Mouse (Mus musculus) lung, postnatal 0 days (tissue): ENCODE data around the gene Garnl3. TPM values are rescaled to one million over a fixed set of nuclear protein-coding genes. Genes with fewer than 3 reads are reported as not detected.
A peak's percentile ranks its signal among the peaks of the same experiment; 100 is the strongest.

Source experiments
- ATAC-seq: fragments of 200-750 bp; cut with Nextera tagmentation; 2 replicates; pipeline ENCODE4 v1.8.0; 2017; ENCODE audit warnings: moderate library complexity
- DNase-seq: peaks from one replicate; pipeline ENCODE4 v3.0.0-alpha.2; 2016; ENCODE audit warnings: low spot score
- H3K27ac ChIP-seq: fragments of 300-500 bp; sonication (generic); 2 replicates; pipeline ENCODE4 v1.5.1; 2014; ENCODE audit warnings: antibody characterized with exemption, mild to moderate bottlenecking, low read length, mixed read lengths
- H3K27me3 ChIP-seq: fragments of 300-500 bp; sonication (generic); replicated peaks from 2 replicates; pipeline ENCODE4 v1.6.1; 2014; ENCODE audit warnings: low read length, mixed read lengths; ENCODE audit not compliant: insufficient read depth
- H3K36me3 ChIP-seq: fragments of 300-500 bp; sonication (generic); 2 replicates; pipeline ENCODE4 v1.6.1; 2014; ENCODE audit warnings: low read length, mixed read lengths; ENCODE audit not compliant: insufficient read depth
- H3K4me1 ChIP-seq: fragments of 300-500 bp; sonication (generic); 2 replicates; pipeline ENCODE4 v1.6.1; 2014; ENCODE audit warnings: antibody characterized with exemption, low read depth, low read length, mixed read lengths; ENCODE audit not compliant: insufficient read depth
- H3K4me2 ChIP-seq: fragments of 300-500 bp; sonication (generic); replicated peaks from 2 replicates; pipeline ENCODE4 v1.6.1; 2014; ENCODE audit warnings: low read depth, mild to moderate bottlenecking, low read length, moderate library complexity, mixed read lengths
- H3K4me3 ChIP-seq: fragments of 300-500 bp; sonication (generic); 2 replicates; pipeline ENCODE4 v1.5.1; 2014; ENCODE audit warnings: low read depth, low read length
- H3K9ac ChIP-seq: fragments of 300-500 bp; sonication (generic); replicated peaks from 2 replicates; pipeline ENCODE4 v1.6.1; 2014; ENCODE audit warnings: low read depth, mild to moderate bottlenecking
- H3K9me3 ChIP-seq: fragments of 300-500 bp; sonication (generic); 2 replicates; pipeline ENCODE4 v1.6.1; 2016; ENCODE audit warnings: low read length, mixed read lengths
- CTCF ChIP-seq: IDR thresholded peaks from 2 replicates; pipeline ENCODE4 v1.5.1; 2016; ENCODE audit warnings: antibody characterized with exemption, mild to moderate bottlenecking
- EP300 ChIP-seq: IDR thresholded peaks from 2 replicates; pipeline ENCODE4 v1.6.1; 2016; ENCODE audit warnings: antibody characterized with exemption, mild to moderate bottlenecking, control low read depth
- WGBS: fragments of 180-500 bp; shearing (Covaris S2); extraction: QIAGEN DNeasy Blood & Tissue Kit; methylation state at CpG from one replicate; pipeline ENCODE4 v1.1.7; 2014; 5-methylcytosine and 5-hydroxymethylcytosine counted together
- polyA plus RNA-seq: library from polyadenylated mRNA; unstranded; fragments of >200 nt; fragmentation: Nextera tagmentation; extraction: Ambion mirVana; gene quantifications from 2 replicates; pipeline ENCODE4 v1.2.1, GENCODE M21; 2015

The Garnl3 gene
- polyA plus RNA-seq, 1 experiment from 2014 or later, result 5.9 TPM

DNA sequence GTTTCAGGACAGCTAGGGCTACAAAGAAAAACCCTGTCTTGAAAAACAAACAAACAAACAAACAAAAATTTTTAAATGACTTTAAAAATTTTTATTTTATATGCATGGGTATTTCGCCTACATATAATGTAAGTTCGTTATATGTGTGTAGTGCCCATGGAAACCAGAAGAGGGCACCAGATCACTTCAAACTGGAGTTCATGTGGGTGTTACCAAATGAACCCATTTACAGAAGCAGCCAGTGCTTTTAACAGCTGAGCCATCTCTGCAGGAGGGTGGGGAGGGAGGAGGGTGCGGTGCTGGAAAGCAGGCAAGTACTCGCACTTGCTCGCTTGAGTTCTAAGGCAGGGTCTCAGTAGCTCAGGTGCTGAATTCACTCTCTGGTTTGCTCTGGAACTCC, 192.0 kb downstream of the Garnl3 start:
- no peak overlapping the region for H3K9ac ChIP-seq
- 73% methylated on average over 5 of the region's 5 CpGs for WGBS
- 0 out of 2 replicates have a peak, but pooled peaks have one; percentile 19 for ATAC-seq

DNA sequence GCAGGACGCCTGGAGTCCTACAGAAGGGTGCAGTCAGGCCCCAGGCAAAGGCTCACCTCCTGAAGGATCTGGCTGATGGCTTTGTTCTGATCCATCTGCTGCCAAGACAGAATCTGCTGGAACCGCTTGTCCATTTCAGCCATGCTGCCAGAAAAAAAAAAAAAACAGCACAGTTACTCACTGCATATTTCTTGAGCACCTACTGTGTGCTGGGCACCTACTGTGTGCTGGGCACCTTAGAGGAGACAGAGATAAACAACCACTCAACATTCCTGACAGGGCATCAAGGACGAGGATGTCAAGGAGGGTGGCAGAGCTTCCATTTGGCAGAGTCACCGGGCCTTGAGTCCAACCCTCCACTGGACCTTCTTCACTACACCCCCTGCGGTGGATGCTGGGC, 192.7 kb downstream of the Garnl3 start:
- no peak for ATAC-seq
- no peak for DNase-seq
- Histone ChIP-seq H3K4me2 (no peak overlapping the region), H3K4me1 (no peaks in the 10 kb centered on the region), H3K36me3 (0 out of 2 replicates have a peak, but pooled peaks cover 7% of the 10 kb centered on the region), H3K27me3 (no peaks in the 10 kb centered on the region), H3K9ac (no peak overlapping the region), H3K4me3 (no peak overlapping the region), H3K27ac (no peak overlapping the region), H3K9me3 (no peaks in the 10 kb centered on the region)
- TF ChIP-seq CTCF (no peak), EP300 (no peak)
- 86% methylated on average over 5 of the region's 5 CpGs for WGBS

More for the DNA sequence above, 192.0 kb downstream of the Garnl3 start:
- no peaks in the 10 kb centered on the region for H3K4me1 ChIP-seq
- TF ChIP-seq CTCF (peak; percentile 72), EP300 (no peak)
- H3K27me3 ChIP-seq, result no peaks in the 10 kb centered on the region
- H3K27ac ChIP-seq, result no peak overlapping the region
- DNase-seq, result peak; percentile 64
- H3K4me3 ChIP-seq, result no peak overlapping the region
- no peaks in the 10 kb centered on the region for H3K9me3 ChIP-seq
- no peak overlapping the region for H3K4me2 ChIP-seq
- 0 out of 2 replicates have a peak, but pooled peaks cover 8% of the 10 kb centered on the region for H3K36me3 ChIP-seq

Other genes starting within 250 kb of the Garnl3 start
- gene Rpl12, start 170.1 kb downstream of the Garnl3 start, polyA plus RNA-seq, result 78.4 and 82.5 TPM in 2 replicates
- gene Lrsam1, start 170.0 kb downstream of the Garnl3 start, polyA plus RNA-seq, result 5.8 and 6.3 TPM in 2 replicates
- 19.5 and 20.1 TPM in 2 replicates for gene Slc2a8, start 149.6 kb downstream of the Garnl3 start, polyA plus RNA-seq
- 28.6 and 33.8 TPM in 2 replicates for gene Angptl2, start 84.4 kb upstream of the Garnl3 start, polyA plus RNA-seq
- gene Ralgps1, start 239.8 kb upstream of the Garnl3 start, polyA plus RNA-seq, result 1.8 and 2.2 TPM in 2 replicates